In the genomic region with DNA sequence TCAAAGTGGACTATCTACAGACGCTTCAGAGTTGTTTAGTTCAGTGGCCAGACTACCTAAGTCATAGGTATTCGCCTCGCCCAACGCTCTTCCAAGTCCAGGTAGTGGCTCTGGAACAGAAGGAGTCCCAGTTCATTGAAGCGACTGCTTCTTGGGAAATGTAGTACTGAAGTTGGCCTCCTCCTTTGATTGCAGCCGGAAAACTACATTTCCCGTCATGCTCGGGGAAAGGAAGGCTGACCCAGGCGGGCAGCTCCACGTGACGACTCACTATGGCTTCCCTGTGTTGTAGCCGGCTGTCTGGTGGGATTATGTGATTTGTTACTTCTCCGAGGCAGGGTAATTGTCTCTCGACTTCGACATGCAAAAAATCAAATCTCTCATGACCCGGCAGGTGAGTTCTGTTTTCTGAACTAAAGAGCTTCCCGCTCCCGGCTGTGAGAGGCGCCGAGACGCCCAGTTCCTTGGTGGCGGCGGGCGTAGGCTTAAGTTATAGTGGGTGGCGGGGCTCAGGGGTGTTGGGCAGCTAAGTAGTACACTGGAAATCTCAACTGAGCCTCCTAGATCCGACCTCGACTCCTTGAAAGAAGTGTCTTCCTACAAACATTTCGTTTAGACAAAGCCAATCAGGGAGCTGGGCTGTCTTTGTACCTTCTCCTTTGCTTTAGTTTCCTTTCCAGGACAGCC, we compare ENCODE assay signal across 8 mouse cellular contexts. TPM values are rescaled to one million over a fixed set of nuclear protein-coding genes. Genes with fewer than 3 reads are reported as not detected.
DNase-seq lines count a peak whose midpoint lies in the region; ATAC-seq lines count a peak whose summit lies in the region.

A gene (minus strand): TSS at position 137 of the 687 bp plus-strand sequence.
A gene (plus strand): TSS at position 221 of the 687 bp plus-strand sequence.

- peak; percentile 91 to 96 for DNase-seq in adrenal gland, adult (ENCODE audit: inconsistent age in 2 of 2, low spot score in 1 of 2)
- DNase-seq in embryo, embryonic 10.5 days (ENCODE audit: low spot score): peak; percentile 96
- DNase-seq in gastrocnemius, postnatal 14 days: peak; percentile 86
- DNase-seq in left cerebral cortex, postnatal 10 days (ENCODE audit: extremely low spot score in 1 of 2, low spot score in 2 of 2): peak; percentile 92 to 93
- DNase-seq in right cerebral cortex, postnatal 25 days: peak; percentile 90
- DNase-seq in urinary bladder, postnatal 4 days (ENCODE audit: low spot score in 2 of 2): peak; percentile 79 to 86

- intact Hi-C loops in gastrocnemius, postnatal 14 days (cut with DNase I; ENCODE audit: low total_unique reads): no loop called here
- intact Hi-C loops in left cerebral cortex, postnatal 10 days (cut with DNase I): loop anchor here (5.0 kb wide), 1 partner anchor 46 kb away; no protein-coding TSS in a partner anchor

- ATAC-seq in inflammation-experienced regulatory T-cells, adult 6 months: peak; percentile 100
- ATAC-seq in megakaryocyte-erythroid progenitor cell, adult 5-6 weeks (replicated peaks; ENCODE audit: low FRiP score, low TSS enrichment, poor library complexity, severe bottlenecking): peak; percentile 100

RNA-seq across cellular contexts. Expression of the first gene that starts in this region (rescaled TPM):
- total RNA-seq in gastrocnemius, postnatal 14 days (2021): not detected
- under 1 TPM in 2 of 3 experiments, not detected in 1; 0.21 to 0.30 TPM for polyA plus RNA-seq in inflammation-experienced regulatory T-cells, adult 6 months (2017; shearing (Covaris generic))
- under 1 TPM; 0.54 to 0.67 TPM for total RNA-seq in left cerebral cortex, postnatal 10 days (2021)
- total RNA-seq in megakaryocyte-erythroid progenitor cell, adult 5-6 weeks (2014; fragmentation: Nextera tagmentation): not detected in 2 replicates
- 0.33 TPM in 1 of 2 replicates, not detected in the other for total RNA-seq in megakaryocyte-erythroid progenitor cell, adult 5-6 weeks (2017)

RNA-seq across cellular contexts. Expression of the second gene that starts in this region (rescaled TPM):
- total RNA-seq in gastrocnemius, postnatal 14 days (2021): 10 to 100 TPM; 13.9 to 15.1 TPM
- 10 to 100 TPM; 15.2 to 23.7 (median 17.1) TPM for polyA plus RNA-seq in inflammation-experienced regulatory T-cells, adult 6 months (2017; shearing (Covaris generic))
- 10 to 100 TPM; 60.1 to 61.9 TPM for total RNA-seq in left cerebral cortex, postnatal 10 days (2021)
- total RNA-seq in megakaryocyte-erythroid progenitor cell, adult 5-6 weeks (2014; fragmentation: Nextera tagmentation): 28.8 and 30.6 TPM in 2 replicates
- 51.3 and 65.7 TPM in 2 replicates for total RNA-seq in megakaryocyte-erythroid progenitor cell, adult 5-6 weeks (2017)

Comparison
In these comparisons a context has a peak if more than half of its experiments do, and no peak if none do; other contexts are left out.
1. Peak in every context shown above with its lines: DNase-seq and ATAC-seq.